Comparison of ENCODE assay signal across 8 mouse cellular contexts in genomic region chr14:76308188-76308812, GRCm38 (mm10).
A peak's percentile ranks its signal among the peaks of the same experiment; 100 is the strongest.
DNase-seq lines count a peak whose midpoint lies in the region; ATAC-seq and TF ChIP-seq lines count a peak whose summit lies in the region.

No protein-coding gene starts in this region.

- peaks cover 5% of the 10 kb centered on the region; the same call in 1 of the 2 replicates for H3K4me1 ChIP-seq in kidney, embryonic 15.5 days
- peaks cover 23% of the 10 kb centered on the region for H3K4me1 ChIP-seq in embryonic facial prominence, embryonic 10.5 days
- H3K4me1 ChIP-seq in hindbrain, embryonic 11.5 days (replicated peaks; ENCODE audit: control insufficient read depth, insufficient read depth, low read length) = no peaks in the 10 kb centered on the region
- peaks cover 10% of the 10 kb centered on the region; the same call in 1 of the 2 replicates for H3K4me1 ChIP-seq in midbrain, embryonic 14.5 days (ENCODE audit: control insufficient read depth, insufficient read depth, low read length)
- no peaks in the 10 kb centered on the region for H3K4me1 ChIP-seq in thymus, adult 2 months (replicated peaks; ENCODE audit: control insufficient read depth, insufficient read depth, low read length)

- no peaks in the 10 kb centered on the region for H3K9me3 ChIP-seq in kidney, embryonic 15.5 days (replicated peaks)
- H3K9me3 ChIP-seq in embryonic facial prominence, embryonic 10.5 days = no peaks in the 10 kb centered on the region
- H3K9me3 ChIP-seq in hindbrain, embryonic 11.5 days (ENCODE audit: control insufficient read depth, low read length) = no peaks in the 10 kb centered on the region
- no peaks in the 10 kb centered on the region for H3K9me3 ChIP-seq in midbrain, embryonic 14.5 days (ENCODE audit: control insufficient read depth, low read length)

- H3K4me2 ChIP-seq in kidney, embryonic 15.5 days = peak overlapping the region; percentile 52
- peak overlapping the region; percentile 30 for H3K4me2 ChIP-seq in hindbrain, embryonic 11.5 days (replicated peaks; ENCODE audit: low read depth, low read length)
- peak overlapping the region; percentile 38 for H3K4me2 ChIP-seq in midbrain, embryonic 14.5 days (ENCODE audit: low read length)

- TF ChIP-seq POLR2A in thymus, adult 2 months (IDR thresholded peaks at IDR 0.05; ENCODE audit: control insufficient read depth, extremely low read depth, insufficient read depth, low read length, poor library complexity) = no peak

- no peak for DNase-seq in kidney, postnatal 36 days
- peak; percentile 33 for DNase-seq in embryonic facial prominence, embryonic 10.5 days (ENCODE audit: low spot score)
- peak; percentile 39 for DNase-seq in hindbrain, embryonic 11.5 days (ENCODE audit: low spot score)
- peak; percentile 65 for DNase-seq in midbrain, embryonic 14.5 days
- no peak for DNase-seq in T-cell, adult 2 months (ENCODE audit: low spot score)
- DNase-seq in adipocyte (ENCODE audit: low spot score) = no peak
- no peak for DNase-seq in thymus, adult 2 months

- H3K27ac ChIP-seq in kidney, embryonic 15.5 days = no peak overlapping the region
- peak overlapping the region; percentile 80 for H3K27ac ChIP-seq in embryonic facial prominence, embryonic 10.5 days (replicated peaks)
- peak overlapping the region; percentile 13; the same call in 1 of the 2 replicates for H3K27ac ChIP-seq in hindbrain, embryonic 11.5 days (ENCODE audit: low read depth, low read length)
- peak overlapping the region; percentile 63 for H3K27ac ChIP-seq in midbrain, embryonic 14.5 days (replicated peaks; ENCODE audit: low read depth, low read length)
- H3K27ac ChIP-seq in thymus, adult 2 months (ENCODE audit: control insufficient read depth, insufficient read depth, low read length) = no peak overlapping the region

- TF ChIP-seq CTCF in thymus, adult 2 months (IDR thresholded peaks at IDR 0.05; ENCODE audit: borderline replicate concordance, control insufficient read depth, extremely low read depth, insufficient read depth, low read length, poor library complexity) = no peak

- no peaks in the 10 kb centered on the region for H3K36me3 ChIP-seq in kidney, embryonic 15.5 days
- no peaks in the 10 kb centered on the region for H3K36me3 ChIP-seq in embryonic facial prominence, embryonic 10.5 days (replicated peaks)
- no peaks in the 10 kb centered on the region for H3K36me3 ChIP-seq in hindbrain, embryonic 11.5 days (ENCODE audit: control insufficient read depth, insufficient read depth, low read length)
- no peaks in the 10 kb centered on the region for H3K36me3 ChIP-seq in midbrain, embryonic 14.5 days (ENCODE audit: control insufficient read depth, insufficient read depth, low read length)
- H3K36me3 ChIP-seq in thymus, adult 2 months (ENCODE audit: control insufficient read depth, insufficient read depth, low read length) = no peaks in the 10 kb centered on the region

- H3K9ac ChIP-seq in kidney, embryonic 15.5 days = no peak overlapping the region
- 0 out of 2 replicates have a peak overlapping the region, but pooled peaks have one; percentile 32 for H3K9ac ChIP-seq in hindbrain, embryonic 11.5 days (ENCODE audit: low read depth, low read length)
- peak overlapping the region; percentile 27; the same call in 1 of the 2 replicates for H3K9ac ChIP-seq in midbrain, embryonic 14.5 days (replicated peaks; ENCODE audit: low read length)

- 37% methylated on average over 12 of the region's 12 CpGs for WGBS in kidney, embryonic 15.5 days
- 22% methylated on average over 12 of the region's 12 CpGs for WGBS in embryonic facial prominence, embryonic 10.5 days
- 21% methylated on average over 12 of the region's 12 CpGs for WGBS in hindbrain, embryonic 11.5 days
- WGBS in midbrain, embryonic 14.5 days = 20% methylated on average over 12 of the region's 12 CpGs
- WGBS in thymus, adult 2 months = 68% methylated on average over 12 of the region's 12 CpGs

- H3K4me3 ChIP-seq in kidney, embryonic 15.5 days (replicated peaks) = peak overlapping the region; percentile 26
- H3K4me3 ChIP-seq in embryonic facial prominence, embryonic 10.5 days = peak overlapping the region; percentile 43
- H3K4me3 ChIP-seq in hindbrain, embryonic 11.5 days (ENCODE audit: low read depth, low read length) = no peak overlapping the region
- H3K4me3 ChIP-seq in midbrain, embryonic 14.5 days (replicated peaks; ENCODE audit: low read depth, low read length) = peak overlapping the region; percentile 13; the same call in 1 of the 2 replicates
- no peak overlapping the region for H3K4me3 ChIP-seq in thymus, adult 2 months (ENCODE audit: control insufficient read depth, insufficient read depth, low read length)

- ATAC-seq in kidney, embryonic 15.5 days (replicated peaks; ENCODE audit: low FRiP score) = no peak
- ATAC-seq in hindbrain, embryonic 11.5 days (ENCODE audit: low FRiP score) = no peak
- no peak for ATAC-seq in midbrain, embryonic 14.5 days (ENCODE audit: low FRiP score, low TSS enrichment)

- H3K27me3 ChIP-seq in kidney, embryonic 15.5 days = no peaks in the 10 kb centered on the region
- H3K27me3 ChIP-seq in embryonic facial prominence, embryonic 10.5 days (replicated peaks; ENCODE audit: low read depth, poor library complexity, severe bottlenecking) = no peaks in the 10 kb centered on the region
- no peaks in the 10 kb centered on the region for H3K27me3 ChIP-seq in hindbrain, embryonic 11.5 days (ENCODE audit: control insufficient read depth, insufficient read depth, low read length)
- H3K27me3 ChIP-seq in midbrain, embryonic 14.5 days (ENCODE audit: control insufficient read depth, insufficient read depth, low read length) = no peaks in the 10 kb centered on the region
- H3K27me3 ChIP-seq in thymus, adult 2 months (ENCODE audit: control insufficient read depth, insufficient read depth, low read length) = no peaks in the 10 kb centered on the region

Comparison
In these comparisons a context has a peak if more than half of its experiments do, and no peak if none do; other contexts are left out.
1. H3K27ac ChIP-seq: peak in embryonic facial prominence, embryonic 10.5 days (single experiment), hindbrain, embryonic 11.5 days (single experiment) and midbrain, embryonic 14.5 days (single experiment); none in kidney, embryonic 15.5 days (single experiment) and thymus, adult 2 months (single experiment).
2. H3K4me3 ChIP-seq: peak in kidney, embryonic 15.5 days (single experiment), embryonic facial prominence, embryonic 10.5 days (single experiment) and midbrain, embryonic 14.5 days (single experiment); none in hindbrain, embryonic 11.5 days (single experiment) and thymus, adult 2 months (single experiment).
3. DNase-seq: peak in embryonic facial prominence, embryonic 10.5 days (single experiment), hindbrain, embryonic 11.5 days (single experiment) and midbrain, embryonic 14.5 days (single experiment); none in kidney, postnatal 36 days (0 of 2), T-cell, adult 2 months (single experiment), adipocyte (single experiment) and thymus, adult 2 months (single experiment).
4. Peak in every context shown above with its lines, with median percentiles within 50 percentile points of each other: H3K4me2 ChIP-seq.